Mouse (Mus musculus) liver, adult 2 months (tissue): ENCODE data around the gene Cln5.
A peak's percentile ranks its signal among the peaks of the same experiment; 100 is the strongest.

Experiments
- CTCF ChIP-seq: fragments of 200-500 bp; IDR thresholded peaks from 2 replicates; pipeline ENCODE4 v1.5.1; 2011; ENCODE audit warnings: low read depth, low read length, control low read depth
- POLR2A ChIP-seq: fragments of 200-500 bp; IDR thresholded peaks from 2 replicates; pipeline ENCODE4 v1.6.1; 2011; ENCODE audit warnings: low read length, control low read depth; ENCODE audit not compliant: insufficient read depth; ENCODE audit errors: extremely low read depth

- peak; percentile 37 for TF ChIP-seq CTCF
- TF ChIP-seq POLR2A, result peak; percentile 76
These were observed at the start of gene Cln5 for GRCm38 (mm10) chr14:103069864-103070611.
